Mouse (Mus musculus): Measurements from ENCODE around the gene E130114P18Rik. TPM values are rescaled to one million over a fixed set of nuclear protein-coding genes. Genes with fewer than 3 reads are reported as not detected.

E130114P18Rik gene
- total RNA-seq, 2 experiments from 2014 or later = not detected

GRCm38 (mm10) chr4:97778211-97779002, 529 bp upstream of the E130114P18Rik start:
- no peak for ATAC-seq (replicated peaks; ENCODE audit: poor library complexity, severe bottlenecking)

- ATAC-seq (replicated peaks; ENCODE audit: poor library complexity, severe bottlenecking) = no peak
Observed at GRCm38 (mm10) chr4:97777081-97777705, 685 bp downstream of the E130114P18Rik start.

DNA sequence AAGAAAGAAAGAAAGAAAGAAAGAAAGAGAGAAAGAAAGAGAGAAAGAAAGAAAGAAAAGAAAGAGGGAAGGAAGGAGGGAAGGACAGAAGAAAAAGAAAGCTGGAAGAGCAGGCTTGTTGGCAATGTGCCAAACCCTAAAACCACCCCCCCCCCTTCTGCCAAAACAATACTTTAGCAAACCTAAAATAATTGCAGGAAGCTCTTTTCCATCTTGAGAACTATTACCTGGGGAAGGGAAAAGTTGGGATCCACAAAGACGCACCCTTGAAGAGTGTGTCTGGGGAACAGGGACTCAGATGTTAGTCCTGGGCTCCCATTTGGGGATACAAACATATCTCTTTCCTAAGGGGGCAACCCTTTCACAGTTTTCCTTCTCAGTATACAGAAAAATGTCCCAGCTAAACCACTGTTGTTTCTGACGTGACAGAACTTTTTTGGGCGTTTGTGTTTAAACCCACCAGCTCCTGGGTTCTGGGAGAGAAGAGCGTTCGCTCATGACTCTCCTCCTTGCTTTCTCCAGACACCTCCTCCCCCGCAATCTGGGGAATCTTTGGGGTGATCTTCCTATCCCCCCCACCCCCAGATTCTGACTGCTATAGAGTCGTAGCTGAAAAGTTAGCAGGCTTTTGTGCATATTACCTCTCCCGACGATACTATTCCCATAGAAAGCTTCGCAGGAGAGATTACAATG, 1.3 kb downstream of the E130114P18Rik start:
- ATAC-seq (replicated peaks; ENCODE audit: poor library complexity, severe bottlenecking) = no peak

GRCm38 (mm10) chr4:97775494-97776265, 2.2 kb downstream of the E130114P18Rik start:
- ATAC-seq (replicated peaks; ENCODE audit: poor library complexity, severe bottlenecking) = no peak

GRCm38 (mm10) chr4:97775059-97775458, 2.8 kb downstream of the E130114P18Rik start:
- ATAC-seq (replicated peaks; ENCODE audit: poor library complexity, severe bottlenecking) = no peak

DNA sequence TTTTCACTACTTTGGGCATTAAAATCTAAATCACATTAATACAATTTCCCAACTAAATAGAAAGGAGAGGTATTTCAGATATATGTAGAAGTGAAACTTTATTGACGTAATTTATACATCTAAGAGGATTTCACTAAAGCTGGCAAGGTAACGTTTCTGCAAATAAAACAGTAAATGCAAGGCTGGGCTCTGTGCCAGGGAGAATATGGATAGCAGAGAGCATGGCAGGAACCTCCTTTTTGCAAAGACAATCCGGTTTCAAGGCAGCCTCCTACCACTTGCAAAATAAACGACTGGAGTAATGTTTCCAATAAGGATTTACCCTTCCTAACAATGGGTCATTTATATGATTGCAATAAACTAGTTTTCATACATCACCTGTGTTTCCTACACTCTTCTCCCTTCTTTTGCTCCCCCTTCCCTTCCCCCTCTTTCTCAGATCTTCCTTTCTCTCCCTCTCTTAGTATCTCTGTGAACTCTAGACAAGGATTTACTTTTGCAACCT, 3.4 kb downstream of the E130114P18Rik start:
- ATAC-seq (replicated peaks; ENCODE audit: poor library complexity, severe bottlenecking) = no peak

GRCm38 (mm10) chr4:97773791-97774190, 4.1 kb downstream of the E130114P18Rik start:
- no peak for ATAC-seq (replicated peaks; ENCODE audit: poor library complexity, severe bottlenecking)

DNA sequence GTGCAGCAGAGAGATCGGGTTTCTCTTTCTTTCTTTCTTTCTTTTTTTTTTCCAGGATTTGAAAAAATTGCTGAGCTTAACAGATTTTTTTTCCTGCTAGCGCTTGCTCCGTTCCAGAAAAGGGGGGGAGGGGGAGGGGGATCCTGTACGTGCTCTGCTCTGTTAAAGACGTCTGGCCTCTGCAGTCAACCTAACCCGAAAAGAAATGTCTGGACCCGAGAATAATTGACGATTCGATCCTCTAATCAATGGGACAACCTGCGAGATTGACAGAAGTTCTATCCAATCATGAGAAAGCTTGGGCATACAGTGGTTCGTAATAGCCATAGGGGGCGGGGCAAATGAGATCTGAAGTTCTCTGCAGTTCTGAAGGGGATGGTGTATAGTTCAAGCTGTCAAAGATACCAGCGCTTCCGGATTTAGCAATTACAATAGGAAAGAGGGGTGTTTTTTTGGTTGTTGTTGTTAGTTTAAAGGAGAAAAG, 4.7 kb downstream of the E130114P18Rik start:
- ATAC-seq (replicated peaks; ENCODE audit: poor library complexity, severe bottlenecking) = peak; percentile 65

- no peak for ATAC-seq (replicated peaks; ENCODE audit: poor library complexity, severe bottlenecking)
Observed at GRCm38 (mm10) chr4:97772641-97773040, 5.2 kb downstream of the E130114P18Rik start, which contains the start of gene Nfia. TSS of gene Nfia (plus strand) at chr4:97772734.

- peak; percentile 91 for ATAC-seq (replicated peaks; ENCODE audit: poor library complexity, severe bottlenecking)
Observed at GRCm38 (mm10) chr4:97772084-97772484, 5.8 kb downstream of the E130114P18Rik start.

DNA sequence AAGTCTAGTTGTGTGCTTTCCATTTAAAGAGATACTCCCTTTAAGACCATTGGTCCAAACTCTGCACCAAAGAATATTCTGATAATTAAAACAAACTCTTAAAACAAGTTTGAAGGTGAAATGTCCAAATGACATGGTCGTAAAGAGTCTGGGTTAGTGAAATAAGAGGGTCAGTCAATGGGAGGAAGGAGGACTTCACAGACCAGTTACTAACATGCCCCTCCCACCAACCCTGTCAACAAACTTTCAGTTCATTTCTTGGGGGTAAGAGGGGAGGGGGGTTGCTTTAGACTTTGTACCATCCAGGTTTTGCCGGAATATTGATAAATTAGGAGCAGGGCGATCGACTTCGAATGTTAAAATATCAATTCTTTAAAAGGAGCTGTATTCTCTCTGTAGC, 6.5 kb downstream of the E130114P18Rik start:
- no peak for ATAC-seq (replicated peaks; ENCODE audit: poor library complexity, severe bottlenecking)

GRCm38 (mm10) chr4:97769861-97770260, 8.0 kb downstream of the E130114P18Rik start:
- no peak for ATAC-seq (replicated peaks; ENCODE audit: poor library complexity, severe bottlenecking)

- no peak for ATAC-seq (replicated peaks; ENCODE audit: poor library complexity, severe bottlenecking)
Observed at GRCm38 (mm10) chr4:97767516-97767915, 10.4 kb downstream of the E130114P18Rik start.

GRCm38 (mm10) chr4:97767025-97767424, 10.9 kb downstream of the E130114P18Rik start:
- ATAC-seq (replicated peaks; ENCODE audit: poor library complexity, severe bottlenecking) = no peak

DNA sequence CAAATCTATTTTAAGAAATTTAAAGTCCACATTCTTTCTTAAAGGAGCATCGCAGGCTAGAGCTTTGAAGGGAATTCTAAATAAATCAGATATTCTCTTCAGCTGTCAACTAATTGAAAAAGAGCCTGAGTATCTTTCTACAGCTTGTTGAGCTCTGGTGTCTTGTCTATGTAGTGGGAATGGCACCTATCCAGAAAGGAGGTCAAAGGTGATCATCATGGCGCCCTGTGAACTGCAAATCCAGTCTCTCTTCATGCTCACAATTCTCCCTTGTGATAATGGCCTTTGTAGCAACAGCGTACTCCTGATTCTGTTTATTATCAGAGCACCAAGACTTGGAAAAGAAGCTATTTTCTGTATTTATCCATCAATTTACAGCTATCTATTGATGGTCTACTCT, 11.8 kb downstream of the E130114P18Rik start:
- ATAC-seq (replicated peaks; ENCODE audit: poor library complexity, severe bottlenecking) = no peak

DNA sequence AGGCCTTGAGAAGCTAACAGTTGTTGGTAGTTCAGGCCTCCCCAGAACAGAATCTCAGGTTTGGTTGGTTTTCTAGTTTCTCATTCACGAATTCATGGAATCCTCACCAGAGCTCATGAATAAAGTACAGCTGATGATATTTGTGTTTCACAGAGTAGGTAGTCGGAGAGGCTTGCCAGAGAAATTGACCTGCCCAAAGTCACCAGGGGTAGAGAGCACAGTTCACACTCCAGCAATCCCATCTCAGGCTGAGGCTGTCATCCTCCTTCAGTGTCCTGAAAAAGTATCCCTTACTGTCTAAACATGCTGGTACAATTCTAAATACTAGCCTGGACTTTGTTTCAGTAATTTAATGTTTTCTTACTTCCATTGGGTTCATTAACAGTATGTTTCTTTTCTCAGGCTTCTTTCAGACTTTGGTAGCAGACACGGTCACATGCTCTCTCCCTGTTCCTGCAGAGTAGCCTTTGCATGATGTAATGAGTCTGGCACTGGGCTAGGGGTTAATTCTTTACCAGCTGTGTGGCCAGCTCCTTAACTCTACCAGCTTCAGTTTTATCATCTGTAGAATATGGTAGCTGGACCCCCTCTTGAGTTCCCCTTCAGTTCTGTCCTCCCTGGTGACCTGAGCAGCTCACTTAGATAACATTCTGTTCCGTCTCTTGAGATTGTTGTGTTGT, 12.4 kb downstream of the E130114P18Rik start:
- ATAC-seq (replicated peaks; ENCODE audit: poor library complexity, severe bottlenecking) = no peak

GRCm38 (mm10) chr4:97764616-97765015, 13.3 kb downstream of the E130114P18Rik start:
- no peak for ATAC-seq (replicated peaks; ENCODE audit: poor library complexity, severe bottlenecking)

- no peak for ATAC-seq (replicated peaks; ENCODE audit: poor library complexity, severe bottlenecking)
Observed at GRCm38 (mm10) chr4:97758661-97759060, 19.2 kb downstream of the E130114P18Rik start.

DNA sequence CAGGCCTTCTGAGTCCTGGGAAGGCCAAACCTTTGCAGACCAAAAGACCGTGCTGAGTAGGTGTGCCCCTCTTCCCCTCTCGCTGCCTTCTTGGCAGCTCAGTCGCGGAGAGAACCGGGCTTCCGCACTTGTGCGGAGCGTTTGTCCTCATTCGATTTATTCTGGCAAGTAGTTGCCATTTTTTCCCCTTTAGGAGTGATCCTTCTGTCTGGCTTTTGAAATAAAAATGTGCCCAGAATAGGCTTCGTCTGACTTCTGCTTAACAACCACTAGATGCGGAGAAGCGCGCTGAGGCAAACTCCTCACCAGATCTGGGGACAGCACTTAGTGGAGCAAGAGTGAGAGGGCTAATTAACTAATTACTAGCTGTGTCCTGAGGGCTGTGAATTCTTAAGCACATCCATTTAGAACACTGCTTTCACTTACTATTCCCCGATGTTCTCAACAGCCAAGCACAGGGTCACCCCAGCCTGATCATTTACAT, 19.9 kb downstream of the E130114P18Rik start:
- peak; percentile 52 for ATAC-seq (replicated peaks; ENCODE audit: poor library complexity, severe bottlenecking)
